Mouse (Mus musculus): ENCODE data around the gene Lmna. TPM values are rescaled to one million over a fixed set of nuclear protein-coding genes. Genes with fewer than 3 reads are reported as not detected.

The Lmna gene
- 128 and 130 TPM in 2 replicates for polyA plus RNA-seq (2015; fragmentation: Nextera tagmentation; extraction: Ambion mirVana)

GRCm38 (mm10) chr3:88509692-88510420 lies at the start of gene Lmna:
Gene Lmna (minus strand): TSS chr3:88509956.

GRCm38 (mm10) chr3:88553525-88553879 lies 43.7 kb upstream of the Lmna start, which contains the start of gene Ubqln4:
Gene Ubqln4 (plus strand): TSS chr3:88553758.

GRCm38 (mm10) chr3:88552676-88553524 lies 43.1 kb upstream of the Lmna start, which contains the start of gene Lamtor2:
Gene Lamtor2 (minus strand): TSS chr3:88553074.

GRCm38 (mm10) chr3:88548180-88548917 lies 38.6 kb upstream of the Lmna start, which contains the start of gene Rab25:
Gene Rab25 (minus strand): TSS chr3:88548300.

GRCm38 (mm10) chr3:88532299-88532674 lies 22.5 kb upstream of the Lmna start, which contains the start of gene Mex3a:
Gene Mex3a (plus strand): TSS chr3:88532395.

GRCm38 (mm10) chr3:88460983-88461696 lies 48.6 kb downstream of the Lmna start, which contains the start of gene Sema4a:
Gene Sema4a (minus strand): TSS chr3:88461182.

Small RNAs within 50 kb of the gene (microRNA-seq; reads per million reads assigned to microRNA genes)
- gene Mir1905 (ENCODE audit: borderline replicate concordance, insufficient number of aligned reads) (not detected), gene Mir7011 (ENCODE audit: borderline replicate concordance, insufficient number of aligned reads) (not detected)

Other genes starting within 250 kb of the Lmna start
- 0.19 and 0.44 TPM in 2 replicates for gene Gm38392, start 222.7 kb downstream of the Lmna start, polyA plus RNA-seq (2015; fragmentation: Nextera tagmentation; extraction: Ambion mirVana)
- 28.9 and 48.6 TPM in 2 replicates for gene Tsacc, start 213.0 kb downstream of the Lmna start, polyA plus RNA-seq (2015; fragmentation: Nextera tagmentation; extraction: Ambion mirVana)
- gene Cct3, start 212.8 kb downstream of the Lmna start, polyA plus RNA-seq (2015; fragmentation: Nextera tagmentation; extraction: Ambion mirVana): 229 and 265 TPM in 2 replicates
- 174 and 296 TPM in 2 replicates for gene Glmp, start 184.9 kb downstream of the Lmna start, polyA plus RNA-seq (2015; fragmentation: Nextera tagmentation; extraction: Ambion mirVana)
- gene Tmem79, start 173.8 kb downstream of the Lmna start, polyA plus RNA-seq (2015; fragmentation: Nextera tagmentation; extraction: Ambion mirVana): 2.1 and 2.2 TPM in 2 replicates
- 15.7 and 22.3 TPM in 2 replicates for gene Smg5, start 173.7 kb downstream of the Lmna start, polyA plus RNA-seq (2015; fragmentation: Nextera tagmentation; extraction: Ambion mirVana)
- gene Paqr6, start 145.4 kb downstream of the Lmna start, polyA plus RNA-seq (2015; fragmentation: Nextera tagmentation; extraction: Ambion mirVana): 24.2 and 53.0 TPM in 2 replicates
- gene Bglap3, start 137.2 kb downstream of the Lmna start, polyA plus RNA-seq (2015; fragmentation: Nextera tagmentation; extraction: Ambion mirVana): 0.55 TPM in 1 of 2 replicates, not detected in the other
- gene Bglap2, start 131.3 kb downstream of the Lmna start, polyA plus RNA-seq (2015; fragmentation: Nextera tagmentation; extraction: Ambion mirVana): not detected in 2 replicates
- gene Bglap, start 125.5 kb downstream of the Lmna start, polyA plus RNA-seq (2015; fragmentation: Nextera tagmentation; extraction: Ambion mirVana): 0.59 and 0.93 TPM in 2 replicates
- gene Pmf1, start 99.6 kb downstream of the Lmna start, polyA plus RNA-seq (2015; fragmentation: Nextera tagmentation; extraction: Ambion mirVana): 46.1 and 61.3 TPM in 2 replicates
- 12.5 and 15.6 TPM in 2 replicates for gene Slc25a44, start 84.8 kb downstream of the Lmna start, polyA plus RNA-seq (2015; fragmentation: Nextera tagmentation; extraction: Ambion mirVana)
- 4.1 and 5.2 TPM in 2 replicates for gene Sema4a, start 48.8 kb downstream of the Lmna start, polyA plus RNA-seq (2015; fragmentation: Nextera tagmentation; extraction: Ambion mirVana)
- 2.7 and 3.6 TPM in 2 replicates for gene Mex3a, start 22.4 kb upstream of the Lmna start, polyA plus RNA-seq (2015; fragmentation: Nextera tagmentation; extraction: Ambion mirVana)
- 0.58 and 0.88 TPM in 2 replicates for gene Rab25, start 38.3 kb upstream of the Lmna start, polyA plus RNA-seq (2015; fragmentation: Nextera tagmentation; extraction: Ambion mirVana)
- 141 and 169 TPM in 2 replicates for gene Lamtor2, start 43.1 kb upstream of the Lmna start, polyA plus RNA-seq (2015; fragmentation: Nextera tagmentation; extraction: Ambion mirVana)
- 19.2 and 23.5 TPM in 2 replicates for gene Ubqln4, start 43.8 kb upstream of the Lmna start, polyA plus RNA-seq (2015; fragmentation: Nextera tagmentation; extraction: Ambion mirVana)
- gene Ssr2, start 65.9 kb upstream of the Lmna start, polyA plus RNA-seq (2015; fragmentation: Nextera tagmentation; extraction: Ambion mirVana): 269 and 288 TPM in 2 replicates
- gene Arhgef2, start 96.0 kb upstream of the Lmna start, polyA plus RNA-seq (2015; fragmentation: Nextera tagmentation; extraction: Ambion mirVana): 33.7 and 39.2 TPM in 2 replicates
- not detected in 2 replicates for gene Rxfp4, start 143.2 kb upstream of the Lmna start, polyA plus RNA-seq (2015; fragmentation: Nextera tagmentation; extraction: Ambion mirVana)
- 26.2 and 51.8 TPM in 2 replicates for gene Khdc4, start 175.8 kb upstream of the Lmna start, polyA plus RNA-seq (2015; fragmentation: Nextera tagmentation; extraction: Ambion mirVana)
- gene Rit1, start 206.9 kb upstream of the Lmna start, polyA plus RNA-seq (2015; fragmentation: Nextera tagmentation; extraction: Ambion mirVana): 104 and 106 TPM in 2 replicates

All from adrenal gland, postnatal 0 days (tissue).